Mouse (Mus musculus): ENCODE data around the gene Smarca2. TPM values are rescaled to one million over a fixed set of nuclear protein-coding genes. Genes with fewer than 3 reads are reported as not detected.
"Not testable (repeated sequence)": the region's sequence is repeated elsewhere in the genome, so short reads cannot be mapped to it uniquely, and the experiment has no call there.

Smarca2 gene
- polyA plus RNA-seq, 1 experiment from 2014 or later: 29.6 TPM

GRCm38 (mm10) chr19:26666303-26666702 lies 61.5 kb downstream of the Smarca2 start:
- H3K9me3 ChIP-seq (replicated peaks; ENCODE audit: control insufficient read depth, low read length): no peaks in the 10 kb centered on the region
- no peak overlapping the region for H3K27ac ChIP-seq (ENCODE audit: low read length)
- no peak overlapping the region for H3K9ac ChIP-seq (ENCODE audit: low read length)
- WGBS: 77% methylated on average over 5 of the region's 5 CpGs
- ATAC-seq (replicated peaks; ENCODE audit: extremely low read depth, insufficient read depth, low FRiP score): no peak
- H3K4me2 ChIP-seq (ENCODE audit: low read depth, low read length): no peak overlapping the region
- H3K4me1 ChIP-seq (ENCODE audit: control insufficient read depth, insufficient read depth, low read length): no peaks in the 10 kb centered on the region
- H3K36me3 ChIP-seq (ENCODE audit: control insufficient read depth, insufficient read depth): peaks cover 9% of the 10 kb centered on the region
- no peak overlapping the region for H3K4me3 ChIP-seq (ENCODE audit: low read length)
- H3K27me3 ChIP-seq (ENCODE audit: control insufficient read depth, insufficient read depth, low read length): no peaks in the 10 kb centered on the region

GRCm38 (mm10) chr19:26670089-26670488 lies 65.2 kb downstream of the Smarca2 start:
- ATAC-seq (replicated peaks; ENCODE audit: extremely low read depth, insufficient read depth, low FRiP score): no peak
- Histone ChIP-seq H3K27ac (ENCODE audit: low read length) (no peak overlapping the region), H3K9ac (ENCODE audit: low read length) (no peak overlapping the region), H3K4me1 (ENCODE audit: control insufficient read depth, insufficient read depth, low read length) (no peaks in the 10 kb centered on the region), H3K36me3 (ENCODE audit: control insufficient read depth, insufficient read depth) (peaks cover 23% of the 10 kb centered on the region), H3K9me3 (replicated peaks; ENCODE audit: control insufficient read depth, low read length) (no peaks in the 10 kb centered on the region), H3K4me3 (ENCODE audit: low read length) (no peak overlapping the region), H3K4me2 (ENCODE audit: low read depth, low read length) (no peak overlapping the region), H3K27me3 (ENCODE audit: control insufficient read depth, insufficient read depth, low read length) (no peaks in the 10 kb centered on the region)
- WGBS: 82% methylated on average over 6 of the region's 6 CpGs

- ATAC-seq (replicated peaks; ENCODE audit: extremely low read depth, insufficient read depth, low FRiP score); H3K4me1 ChIP-seq (ENCODE audit: control insufficient read depth, insufficient read depth, low read length); H3K4me3 ChIP-seq (ENCODE audit: low read length); H3K27ac ChIP-seq (ENCODE audit: low read length); H3K9me3 ChIP-seq (replicated peaks; ENCODE audit: control insufficient read depth, low read length); H3K27me3 ChIP-seq (ENCODE audit: control insufficient read depth, insufficient read depth, low read length); H3K4me2 ChIP-seq (ENCODE audit: low read depth, low read length); H3K9ac ChIP-seq (ENCODE audit: low read length): not testable (repeated sequence)
- peaks cover 24% of the 10 kb centered on the region for H3K36me3 ChIP-seq (ENCODE audit: control insufficient read depth, insufficient read depth)
Measured at GRCm38 (mm10) chr19:26671413-26671812, 66.6 kb downstream of the Smarca2 start.

- ATAC-seq (replicated peaks; ENCODE audit: extremely low read depth, insufficient read depth, low FRiP score): no peak
- peaks cover 27% of the 10 kb centered on the region for H3K36me3 ChIP-seq (ENCODE audit: control insufficient read depth, insufficient read depth)
- WGBS: 56% methylated on average over 6 of the region's 6 CpGs
- H3K9ac ChIP-seq (ENCODE audit: low read length): no peak overlapping the region
- H3K9me3 ChIP-seq (replicated peaks; ENCODE audit: control insufficient read depth, low read length): no peaks in the 10 kb centered on the region
- no peaks in the 10 kb centered on the region for H3K4me1 ChIP-seq (ENCODE audit: control insufficient read depth, insufficient read depth, low read length)
- no peak overlapping the region for H3K4me2 ChIP-seq (ENCODE audit: low read depth, low read length)
- no peaks in the 10 kb centered on the region for H3K27me3 ChIP-seq (ENCODE audit: control insufficient read depth, insufficient read depth, low read length)
- H3K4me3 ChIP-seq (ENCODE audit: low read length): no peak overlapping the region
- H3K27ac ChIP-seq (ENCODE audit: low read length): no peak overlapping the region
Measured at GRCm38 (mm10) chr19:26675917-26676316, 71.1 kb downstream of the Smarca2 start.

- WGBS: 55% methylated on average over 8 of the region's 8 CpGs
- Histone ChIP-seq H3K9ac (ENCODE audit: low read length) (no peak overlapping the region), H3K9me3 (replicated peaks; ENCODE audit: control insufficient read depth, low read length) (no peaks in the 10 kb centered on the region), H3K36me3 (ENCODE audit: control insufficient read depth, insufficient read depth) (peaks cover 26% of the 10 kb centered on the region), H3K27ac (ENCODE audit: low read length) (no peak overlapping the region), H3K4me1 (ENCODE audit: control insufficient read depth, insufficient read depth, low read length) (no peaks in the 10 kb centered on the region), H3K4me2 (ENCODE audit: low read depth, low read length) (no peak overlapping the region), H3K27me3 (ENCODE audit: control insufficient read depth, insufficient read depth, low read length) (no peaks in the 10 kb centered on the region), H3K4me3 (ENCODE audit: low read length) (no peak overlapping the region)
- no peak for ATAC-seq (replicated peaks; ENCODE audit: extremely low read depth, insufficient read depth, low FRiP score)
Measured at GRCm38 (mm10) chr19:26678543-26678942, 73.7 kb downstream of the Smarca2 start.

GRCm38 (mm10) chr19:26679674-26680073 lies 74.8 kb downstream of the Smarca2 start:
- H3K27ac ChIP-seq (ENCODE audit: low read length): no peak overlapping the region
- no peaks in the 10 kb centered on the region for H3K9me3 ChIP-seq (replicated peaks; ENCODE audit: control insufficient read depth, low read length)
- H3K4me1 ChIP-seq (ENCODE audit: control insufficient read depth, insufficient read depth, low read length): no peaks in the 10 kb centered on the region
- H3K9ac ChIP-seq (ENCODE audit: low read length): no peak overlapping the region
- ATAC-seq (replicated peaks; ENCODE audit: extremely low read depth, insufficient read depth, low FRiP score): no peak
- WGBS: 62% methylated on average over 3 of the region's 3 CpGs
- H3K4me3 ChIP-seq (ENCODE audit: low read length): no peak overlapping the region
- H3K36me3 ChIP-seq (ENCODE audit: control insufficient read depth, insufficient read depth): peaks cover 22% of the 10 kb centered on the region
- H3K4me2 ChIP-seq (ENCODE audit: low read depth, low read length): no peak overlapping the region
- H3K27me3 ChIP-seq (ENCODE audit: control insufficient read depth, insufficient read depth, low read length): no peaks in the 10 kb centered on the region

- H3K27me3 ChIP-seq (ENCODE audit: control insufficient read depth, insufficient read depth, low read length): no peaks in the 10 kb centered on the region
- no peak overlapping the region for H3K4me2 ChIP-seq (ENCODE audit: low read depth, low read length)
- no peak for ATAC-seq (replicated peaks; ENCODE audit: extremely low read depth, insufficient read depth, low FRiP score)
- no peaks in the 10 kb centered on the region for H3K4me1 ChIP-seq (ENCODE audit: control insufficient read depth, insufficient read depth, low read length)
- 94% methylated on average over 8 of the region's 8 CpGs for WGBS
- H3K27ac ChIP-seq (ENCODE audit: low read length): no peak overlapping the region
- no peak overlapping the region for H3K4me3 ChIP-seq (ENCODE audit: low read length)
- no peaks in the 10 kb centered on the region for H3K9me3 ChIP-seq (replicated peaks; ENCODE audit: control insufficient read depth, low read length)
- H3K36me3 ChIP-seq (ENCODE audit: control insufficient read depth, insufficient read depth): peaks cover 23% of the 10 kb centered on the region
- H3K9ac ChIP-seq (ENCODE audit: low read length): no peak overlapping the region
Measured at GRCm38 (mm10) chr19:26681549-26681948, 76.7 kb downstream of the Smarca2 start.

- no peak overlapping the region for H3K9ac ChIP-seq (ENCODE audit: low read length)
- no peak overlapping the region for H3K27ac ChIP-seq (ENCODE audit: low read length)
- no peak overlapping the region for H3K4me2 ChIP-seq (ENCODE audit: low read depth, low read length)
- H3K4me1 ChIP-seq (ENCODE audit: control insufficient read depth, insufficient read depth, low read length): no peaks in the 10 kb centered on the region
- H3K4me3 ChIP-seq (ENCODE audit: low read length): no peak overlapping the region
- H3K36me3 ChIP-seq (ENCODE audit: control insufficient read depth, insufficient read depth): peaks cover 19% of the 10 kb centered on the region
- H3K27me3 ChIP-seq (ENCODE audit: control insufficient read depth, insufficient read depth, low read length): no peaks in the 10 kb centered on the region
- ATAC-seq (replicated peaks; ENCODE audit: extremely low read depth, insufficient read depth, low FRiP score): no peak
- H3K9me3 ChIP-seq (replicated peaks; ENCODE audit: control insufficient read depth, low read length): no peaks in the 10 kb centered on the region
- 85% methylated on average over 4 of the region's 4 CpGs for WGBS
Measured at GRCm38 (mm10) chr19:26682130-26682529, 77.3 kb downstream of the Smarca2 start.

GRCm38 (mm10) chr19:26682731-26683130 lies 77.9 kb downstream of the Smarca2 start:
- Histone ChIP-seq H3K4me3 (ENCODE audit: low read length) (no peak overlapping the region), H3K27ac (ENCODE audit: low read length) (no peak overlapping the region), H3K4me1 (ENCODE audit: control insufficient read depth, insufficient read depth, low read length) (no peaks in the 10 kb centered on the region), H3K4me2 (ENCODE audit: low read depth, low read length) (no peak overlapping the region), H3K27me3 (ENCODE audit: control insufficient read depth, insufficient read depth, low read length) (no peaks in the 10 kb centered on the region), H3K9ac (ENCODE audit: low read length) (no peak overlapping the region), H3K9me3 (replicated peaks; ENCODE audit: control insufficient read depth, low read length) (no peaks in the 10 kb centered on the region), H3K36me3 (ENCODE audit: control insufficient read depth, insufficient read depth) (peaks cover 15% of the 10 kb centered on the region)
- WGBS: 83% methylated on average over 2 of the region's 2 CpGs
- ATAC-seq (replicated peaks; ENCODE audit: extremely low read depth, insufficient read depth, low FRiP score): no peak

- no peak overlapping the region for H3K4me2 ChIP-seq (ENCODE audit: low read depth, low read length)
- no peaks in the 10 kb centered on the region for H3K27me3 ChIP-seq (ENCODE audit: control insufficient read depth, insufficient read depth, low read length)
- H3K4me3 ChIP-seq (ENCODE audit: low read length): no peak overlapping the region
- no peak overlapping the region for H3K27ac ChIP-seq (ENCODE audit: low read length)
- H3K36me3 ChIP-seq (ENCODE audit: control insufficient read depth, insufficient read depth): peaks cover 15% of the 10 kb centered on the region
- H3K9me3 ChIP-seq (replicated peaks; ENCODE audit: control insufficient read depth, low read length): no peaks in the 10 kb centered on the region
- no peak overlapping the region for H3K9ac ChIP-seq (ENCODE audit: low read length)
- no peaks in the 10 kb centered on the region for H3K4me1 ChIP-seq (ENCODE audit: control insufficient read depth, insufficient read depth, low read length)
- ATAC-seq (replicated peaks; ENCODE audit: extremely low read depth, insufficient read depth, low FRiP score): no peak
- 75% methylated on average over 8 of the region's 8 CpGs for WGBS
Measured at GRCm38 (mm10) chr19:26683731-26684130, 78.9 kb downstream of the Smarca2 start.
